Mouse (Mus musculus) liver, embryonic 14.5 days (tissue): ENCODE measurements at regions not wholly inside any gene's neighbourhood (a gene's known extent, or its start where the extent isn't known, plus 50 kb on each side); places are given as distances from the start of the nearest gene placed in this dataset.

Source experiments
- CTCF ChIP-seq: IDR thresholded peaks from 2 replicates; pipeline ENCODE4 v1.5.1; 2016; ENCODE audit warnings: antibody characterized with exemption, low read depth, control low read depth
- EP300 ChIP-seq: IDR thresholded peaks from 2 replicates; pipeline ENCODE4 v1.6.1; 2016; ENCODE audit warnings: antibody characterized with exemption, low read depth

DNA sequence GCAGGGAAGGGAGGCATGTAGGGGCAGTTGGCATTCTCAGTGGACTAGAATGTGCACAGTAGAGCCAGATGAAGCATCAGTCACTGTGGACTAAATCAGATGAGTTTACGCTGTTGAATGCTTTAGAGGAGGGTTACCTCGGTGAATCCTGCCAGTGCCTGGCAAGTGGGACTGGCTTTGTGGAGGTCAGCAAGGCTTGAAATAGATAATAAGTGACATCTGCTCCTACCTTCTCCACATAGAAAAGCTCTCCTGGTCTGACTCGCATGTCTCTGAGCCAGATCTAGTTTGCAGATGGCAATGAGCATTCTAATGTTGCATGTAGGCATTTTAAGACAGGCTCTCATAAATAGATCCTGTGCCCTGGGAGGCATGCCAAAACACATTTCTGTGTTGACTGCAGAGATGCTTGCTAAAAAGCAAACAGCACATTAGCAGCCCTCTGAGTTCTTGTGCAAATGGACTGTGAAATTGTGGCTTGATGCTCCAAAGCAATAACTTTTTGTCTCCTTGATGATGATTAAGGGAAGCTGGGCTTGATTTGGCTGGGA lies 310.3 kb upstream of the Api5 start:
- TF ChIP-seq EP300: no peak
- no peak for TF ChIP-seq CTCF
